Mouse (Mus musculus) spleen, adult 12 weeks (tissue): Measurements from ENCODE around the gene Muc13.

Experiments used
- DNase-seq: peaks from one replicate; pipeline ENCODE4 v3.0.0; 2022; ENCODE audit warnings: low spot score

Muc13 gene

DNA sequence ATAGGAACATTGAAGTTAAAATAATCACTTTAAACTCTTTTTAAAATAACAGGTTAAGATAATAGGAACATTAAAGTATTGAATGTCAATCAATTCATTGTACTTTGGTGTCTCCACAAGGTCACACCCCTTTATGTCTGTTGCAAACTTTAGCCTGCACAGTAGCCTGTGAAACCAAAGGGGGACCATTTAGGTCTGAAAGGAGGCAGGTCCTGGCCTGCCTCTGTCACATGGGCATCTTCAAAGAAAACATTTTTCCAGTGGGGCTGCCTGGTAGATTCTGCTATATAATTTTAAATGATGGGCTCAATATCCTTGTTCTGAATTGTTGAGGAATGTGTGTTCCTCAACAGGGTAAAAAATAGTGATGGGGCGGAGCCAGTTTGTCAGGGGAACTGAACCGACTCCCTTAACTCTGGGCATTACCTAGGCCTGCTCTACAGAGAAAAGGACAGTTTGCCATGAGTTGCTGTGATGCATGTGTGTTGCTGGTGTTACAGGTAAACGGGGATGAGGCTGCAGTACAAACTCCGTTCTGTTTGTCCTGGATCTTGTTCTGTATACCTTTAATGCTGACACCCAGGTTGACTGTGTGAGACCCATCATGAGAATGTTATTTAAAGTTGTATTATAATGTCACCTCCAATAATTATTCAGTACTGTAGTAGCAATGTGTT is 22.9 kb upstream of the Muc13 start:
- DNase-seq, result no peak

DNA sequence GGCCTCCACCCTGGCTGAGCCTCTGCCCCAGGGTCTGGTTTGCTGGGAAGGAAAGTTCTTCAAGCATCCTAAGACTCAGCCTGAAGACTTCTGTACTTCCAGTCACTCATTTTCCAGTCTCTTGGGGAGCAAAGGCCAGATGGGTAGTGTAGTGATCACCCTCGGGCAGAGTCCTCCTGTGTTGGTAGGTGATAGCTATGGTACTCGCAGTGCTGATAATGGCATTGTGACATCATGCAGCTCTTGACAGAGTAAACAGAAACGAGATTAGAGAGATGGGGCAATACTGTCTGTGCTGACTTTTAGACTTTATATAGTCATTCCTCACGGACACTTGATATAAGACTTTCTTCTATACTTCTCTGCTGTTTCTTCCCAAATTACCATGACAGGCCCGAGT is 21.0 kb upstream of the Muc13 start:
- DNase-seq, result no peak

DNA sequence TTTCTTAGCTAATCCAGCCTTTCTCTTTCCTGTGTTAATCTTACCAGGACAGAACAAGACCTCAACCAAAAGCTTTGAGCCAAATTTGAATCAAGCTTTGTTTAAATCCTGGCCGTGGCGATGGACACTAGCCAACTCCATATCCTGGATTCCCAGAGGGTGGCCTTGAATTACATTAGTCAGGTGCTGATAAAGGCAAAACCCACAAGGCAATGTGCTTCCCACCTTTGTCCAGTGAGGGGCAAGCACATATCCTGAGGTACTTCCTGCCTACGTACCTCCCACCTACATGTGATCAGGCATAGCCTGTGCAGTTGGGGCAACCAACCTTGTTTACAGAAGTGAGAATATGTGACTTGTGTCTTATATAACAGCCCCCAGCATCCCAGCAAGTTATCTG is 18.9 kb upstream of the Muc13 start:
- no peak for DNase-seq

GRCm38 (mm10) chr16:33775733-33776335 is 18.0 kb upstream of the Muc13 start:
- no peak for DNase-seq

DNA sequence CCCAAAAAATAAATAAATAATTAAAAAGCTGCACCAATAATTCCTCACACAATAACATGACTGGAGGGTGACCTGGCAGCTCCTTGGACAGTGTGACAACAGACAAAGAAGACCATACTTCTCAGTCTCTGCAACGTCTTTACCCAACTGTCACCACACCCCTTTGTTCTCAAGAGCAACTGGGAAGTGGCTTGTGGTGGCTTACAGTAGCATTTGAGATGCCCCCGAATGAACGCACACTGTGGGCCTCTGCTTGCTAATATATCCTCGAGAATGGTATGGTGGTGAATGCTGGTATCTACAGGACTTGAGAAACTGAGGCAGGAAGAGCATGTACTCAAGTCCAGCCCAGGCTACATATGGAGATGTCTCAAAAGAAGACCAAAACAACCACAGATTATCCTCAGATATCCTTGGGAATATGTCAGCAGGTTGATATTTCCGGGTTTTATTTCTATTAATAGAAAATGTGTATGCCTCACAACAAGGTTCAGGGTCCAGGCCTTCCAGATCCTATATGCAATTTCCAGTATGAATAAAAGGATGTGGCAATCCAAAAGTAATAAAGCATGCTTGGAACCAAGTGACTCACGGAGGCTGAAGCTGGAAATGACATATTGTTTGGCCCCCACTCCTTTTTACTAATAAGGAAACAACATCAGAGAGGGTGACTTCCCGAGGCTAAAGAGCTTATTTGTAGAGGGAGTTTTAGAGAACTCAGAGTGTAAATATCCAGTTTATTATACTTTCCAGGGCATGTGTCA is 16.9 kb upstream of the Muc13 start:
- no peak for DNase-seq

GRCm38 (mm10) chr16:33777607-33778006 is 16.2 kb upstream of the Muc13 start:
- DNase-seq, result no peak

- no peak for DNase-seq
These were observed 11.8 kb upstream of the Muc13 start for GRCm38 (mm10) chr16:33781789-33782728.

DNA sequence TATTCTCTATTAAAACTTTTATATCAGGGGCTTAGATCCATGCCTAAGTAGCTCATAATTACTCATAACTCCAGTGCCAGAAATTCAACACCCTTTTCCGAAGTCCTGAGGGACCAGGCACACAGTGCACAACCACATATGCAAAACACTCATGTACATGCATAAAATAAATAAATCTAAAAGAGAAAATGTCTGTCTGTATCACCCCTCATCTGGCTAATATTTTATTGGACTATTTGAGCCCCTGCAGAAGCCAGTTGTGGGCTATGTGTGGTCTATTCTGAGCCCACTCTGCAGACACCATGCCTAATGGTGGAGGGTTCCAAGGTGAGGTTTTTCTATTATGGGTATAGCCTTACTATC is 11.1 kb upstream of the Muc13 start:
- no peak for DNase-seq

GRCm38 (mm10) chr16:33784547-33784946 is 9.3 kb upstream of the Muc13 start:
- DNase-seq, result no peak

DNA sequence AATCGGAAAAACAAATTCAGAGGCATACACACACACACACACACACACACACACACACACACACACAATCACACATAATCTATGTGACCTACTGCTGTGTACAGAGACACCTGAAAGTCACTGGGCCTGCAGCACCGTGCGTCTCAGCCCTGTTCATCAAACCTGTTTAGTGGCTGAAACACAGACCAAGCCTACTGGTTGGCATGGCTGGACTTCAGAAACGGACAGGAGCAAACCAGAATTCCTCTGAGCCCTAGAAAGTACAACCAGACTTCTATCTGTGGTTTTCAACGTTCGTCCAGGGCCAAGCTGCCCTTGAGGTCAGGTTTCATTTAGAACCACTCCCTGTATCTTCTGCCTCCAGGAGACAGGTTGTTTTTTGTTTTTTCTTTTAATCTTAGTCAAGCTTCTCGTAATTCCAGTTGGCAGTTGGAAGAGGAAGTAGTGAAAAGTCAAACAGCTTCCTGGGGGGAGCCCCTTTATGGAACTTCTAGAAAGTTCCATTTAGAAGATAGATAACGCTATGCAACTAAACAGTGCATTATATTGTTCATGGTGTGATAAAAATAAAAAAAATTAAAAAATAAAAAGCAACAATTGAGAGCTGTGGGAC is 8.6 kb upstream of the Muc13 start:
- no peak for DNase-seq

GRCm38 (mm10) chr16:33786657-33787390 is 7.0 kb upstream of the Muc13 start:
- no peak for DNase-seq

GRCm38 (mm10) chr16:33795106-33795505 is 1.3 kb downstream of the Muc13 start:
- no peak for DNase-seq

- no peak for DNase-seq
These were observed 2.0 kb downstream of the Muc13 start for GRCm38 (mm10) chr16:33795887-33796286.

DNA sequence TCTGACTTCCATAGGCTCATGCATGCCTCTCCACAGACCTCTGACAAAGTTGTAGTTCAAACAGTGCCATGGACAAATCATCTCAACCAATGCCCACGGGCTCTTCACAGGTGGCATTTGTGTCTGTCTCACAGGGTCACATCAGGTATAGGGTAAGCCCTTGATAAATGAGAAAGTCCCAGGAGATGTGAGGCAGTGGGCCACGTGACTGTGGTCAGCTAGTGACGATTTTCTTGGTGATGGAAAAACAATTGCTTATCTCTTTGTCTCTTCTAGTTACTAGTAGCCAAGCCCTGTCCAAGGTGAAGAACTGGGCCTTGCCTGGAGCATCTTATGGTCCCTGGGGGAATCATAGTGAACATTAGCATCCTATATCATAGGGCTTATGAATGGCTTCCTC is 2.9 kb downstream of the Muc13 start:
- no peak for DNase-seq

GRCm38 (mm10) chr16:33797860-33798259 is 4.0 kb downstream of the Muc13 start:
- DNase-seq, result no peak

GRCm38 (mm10) chr16:33810002-33810401 is 16.2 kb downstream of the Muc13 start:
- DNase-seq, result no peak

DNA sequence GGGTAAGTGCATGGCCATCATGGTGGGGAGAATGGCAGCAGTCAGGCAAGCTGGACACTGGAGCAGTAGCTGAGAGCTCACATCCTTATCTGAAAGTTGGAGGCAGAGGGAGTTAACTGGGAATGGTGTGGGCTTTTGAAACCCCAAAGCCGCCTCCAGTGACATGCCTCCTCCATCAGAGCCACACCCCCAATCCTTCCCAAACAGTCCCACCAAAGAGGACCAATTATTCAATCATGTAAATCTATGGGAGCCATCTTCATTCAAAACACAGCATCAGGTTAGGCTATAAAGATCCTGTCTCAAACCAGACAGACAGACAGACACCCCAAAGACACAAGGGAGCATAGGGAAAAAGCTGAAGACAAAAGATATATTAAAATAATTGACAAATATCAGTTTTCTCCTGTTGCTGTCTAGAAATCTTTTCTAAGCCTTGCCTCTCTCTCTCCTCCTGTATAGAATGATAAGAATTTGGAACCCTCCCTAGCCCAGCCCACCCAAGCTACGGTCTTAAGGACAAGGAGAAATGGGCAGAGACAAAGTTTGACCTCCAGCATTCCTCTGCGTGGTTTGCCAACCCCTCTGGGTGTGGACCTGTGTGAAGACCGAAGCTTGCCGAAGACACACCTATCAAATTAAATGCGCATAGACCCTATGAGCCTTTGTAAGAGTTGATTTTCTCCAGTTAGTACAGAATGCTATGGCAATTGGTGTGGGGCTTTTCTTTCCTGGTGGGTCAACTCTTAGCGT is 24.8 kb downstream of the Muc13 start:
- no peak for DNase-seq

GRCm38 (mm10) chr16:33820269-33821178 is 26.7 kb downstream of the Muc13 start:
- peak; percentile 57 for DNase-seq

GRCm38 (mm10) chr16:33824603-33825002 is 30.8 kb downstream of the Muc13 start:
- no peak for DNase-seq
